Mouse (Mus musculus): ENCODE results near the gene Poc5.

Poc5 gene

DNA sequence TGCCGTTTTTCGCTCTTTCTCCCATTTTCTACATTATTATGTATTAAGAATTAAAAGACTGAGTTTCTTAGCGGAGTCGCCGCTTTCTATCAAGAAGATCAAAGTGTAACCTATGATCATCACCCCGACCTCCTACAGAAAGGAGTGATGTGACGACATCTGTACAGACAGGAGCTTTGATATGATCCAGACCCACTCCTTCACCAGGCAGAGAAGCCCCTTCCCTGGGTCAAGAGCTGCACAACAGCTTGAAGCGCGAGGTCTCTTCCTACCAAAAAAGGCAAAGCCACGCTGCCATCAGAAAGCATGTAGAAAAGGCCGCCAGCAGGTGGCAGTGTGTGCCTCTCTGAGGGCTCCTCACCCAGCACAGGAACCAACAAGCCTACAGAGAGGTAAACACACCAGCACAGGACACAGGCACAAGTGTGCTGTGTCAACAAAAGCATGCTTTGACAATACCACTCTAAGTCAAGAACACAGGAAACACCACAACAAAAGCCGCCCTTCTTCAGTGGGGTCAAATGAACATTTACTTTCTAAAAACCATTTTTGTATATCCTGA lies 43.6 kb downstream of the Poc5 start:
- DNase-seq (ENCODE audit: low read depth, low spot score) = peak; percentile 30

DNA sequence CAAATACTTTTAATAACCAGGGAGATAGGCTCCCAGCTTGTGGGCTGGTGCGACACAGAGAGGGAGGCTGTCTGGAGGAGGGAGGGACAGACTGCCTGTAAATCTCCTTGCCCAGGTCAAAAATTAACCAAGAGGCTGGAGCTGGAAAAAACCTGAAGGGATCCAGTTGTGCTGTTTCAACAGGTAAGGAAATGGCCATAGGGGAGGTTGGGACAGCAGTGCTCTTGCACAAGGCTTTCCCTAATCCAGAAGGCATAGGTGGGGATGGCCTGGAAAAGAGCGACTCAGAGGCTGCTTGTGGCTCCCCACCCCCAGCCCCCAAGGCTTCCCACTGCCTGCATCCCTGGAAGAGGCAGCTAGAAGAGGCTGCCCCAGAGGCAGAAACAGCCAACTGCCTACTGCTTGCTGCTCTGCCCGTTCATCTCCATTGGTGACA lies 44.3 kb downstream of the Poc5 start:
- no peak for DNase-seq (ENCODE audit: low read depth, low spot score)

DNA sequence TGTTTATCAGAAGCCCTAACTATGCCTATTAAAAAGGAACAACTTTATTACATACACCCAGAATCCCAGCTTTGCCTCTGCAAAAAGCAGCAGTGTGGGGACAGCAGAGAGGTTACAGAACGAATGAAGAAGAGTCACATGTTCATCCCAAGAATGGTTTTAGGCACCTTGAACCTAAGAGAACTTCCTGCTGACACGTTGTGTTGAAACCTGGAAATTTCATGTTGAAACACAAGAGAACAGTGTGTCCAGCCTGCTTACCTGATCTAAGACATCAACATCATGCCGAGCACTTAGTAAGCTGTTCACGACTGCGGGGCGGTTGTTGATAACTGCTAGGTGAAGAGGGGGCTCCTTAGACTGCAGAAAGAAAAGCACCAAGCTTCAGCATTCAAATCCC lies 44.9 kb downstream of the Poc5 start:
- no peak for DNase-seq (ENCODE audit: low read depth, low spot score)

GRCm38 (mm10) chr13:96433648-96434190 lies 45.6 kb downstream of the Poc5 start:
- no peak for DNase-seq (ENCODE audit: low read depth, low spot score)

- DNase-seq (ENCODE audit: low read depth, low spot score) = no peak
Observed at GRCm38 (mm10) chr13:96434899-96435331, 46.8 kb downstream of the Poc5 start.

DNA sequence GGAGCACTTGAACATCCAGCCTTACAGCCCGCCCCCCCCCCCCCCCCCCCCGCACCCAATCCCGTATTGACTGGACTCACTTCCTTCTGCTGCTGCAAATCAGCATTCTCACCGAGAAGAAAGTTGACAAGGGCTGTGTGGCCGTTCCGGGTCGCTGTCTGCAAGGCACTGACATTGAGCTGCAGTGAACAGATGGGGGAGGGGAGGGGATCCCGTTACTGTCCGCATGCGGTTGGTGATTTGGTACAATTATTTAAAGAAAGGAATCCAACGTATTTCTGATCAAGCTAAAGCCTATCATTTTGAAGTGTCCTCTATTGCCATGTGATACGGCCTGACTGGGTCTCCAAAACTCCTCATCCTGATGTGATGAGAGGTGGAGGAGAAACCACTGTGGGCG lies 47.7 kb downstream of the Poc5 start:
- no peak for DNase-seq (ENCODE audit: low read depth, low spot score)

GRCm38 (mm10) chr13:96436921-96437320 lies 48.8 kb downstream of the Poc5 start:
- DNase-seq (ENCODE audit: low read depth, low spot score) = no peak

GRCm38 (mm10) chr13:96440436-96440835 lies 52.3 kb downstream of the Poc5 start:
- no peak for DNase-seq (ENCODE audit: low read depth, low spot score)

- DNase-seq (ENCODE audit: low read depth, low spot score) = no peak
Observed at GRCm38 (mm10) chr13:96450205-96450856, 62.2 kb downstream of the Poc5 start.

DNA sequence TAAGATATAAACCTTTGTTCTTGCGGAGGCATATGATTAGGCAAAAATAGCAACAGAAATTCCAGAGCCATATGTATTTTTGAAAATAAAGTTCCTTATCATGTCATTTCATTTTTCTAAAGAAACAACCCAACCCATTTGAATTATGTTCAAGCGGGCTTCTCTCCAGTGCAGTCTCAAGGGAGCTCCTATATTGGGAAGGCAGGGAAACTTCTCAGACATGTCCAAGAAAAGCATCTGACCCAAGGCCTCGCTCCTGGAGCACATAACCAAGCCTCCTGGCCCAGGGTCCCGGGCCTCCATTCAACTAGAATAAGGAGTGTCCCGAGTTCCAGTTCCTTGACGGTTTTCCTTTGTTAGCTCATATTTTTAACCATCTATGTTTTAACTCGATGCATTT lies 62.8 kb downstream of the Poc5 start:
- DNase-seq (ENCODE audit: low read depth, low spot score) = no peak

GRCm38 (mm10) chr13:96451386-96452140 lies 63.5 kb downstream of the Poc5 start:
- DNase-seq (ENCODE audit: low read depth, low spot score) = no peak

GRCm38 (mm10) chr13:96452621-96453020 lies 64.5 kb downstream of the Poc5 start:
- DNase-seq (ENCODE audit: low read depth, low spot score) = no peak

DNA sequence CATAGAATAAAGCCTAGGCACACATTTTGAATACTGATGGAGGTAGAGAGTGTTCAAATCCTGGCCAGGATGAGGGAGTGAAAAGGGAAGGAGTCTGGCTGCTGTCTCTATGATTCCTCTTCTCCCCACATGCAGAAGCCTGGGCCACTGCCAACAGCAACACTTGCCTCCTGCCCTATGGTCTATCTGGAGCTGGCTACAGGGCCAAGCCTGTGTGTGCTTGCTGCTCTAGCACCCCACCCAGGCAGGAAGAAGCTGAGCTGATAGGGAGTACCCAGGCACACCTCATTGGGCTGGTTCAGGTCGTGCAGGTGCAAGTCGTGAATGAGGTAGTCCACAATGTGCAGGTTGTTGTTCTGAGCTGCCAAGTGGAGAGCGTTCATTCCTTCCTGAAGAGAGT lies 66.2 kb downstream of the Poc5 start:
- DNase-seq (ENCODE audit: low read depth, low spot score) = no peak

- no peak for DNase-seq (ENCODE audit: low read depth, low spot score)
Observed at GRCm38 (mm10) chr13:96457566-96457965, 69.5 kb downstream of the Poc5 start.

- no peak for DNase-seq (ENCODE audit: low read depth, low spot score)
Observed at GRCm38 (mm10) chr13:96458018-96458417, 69.9 kb downstream of the Poc5 start.

DNA sequence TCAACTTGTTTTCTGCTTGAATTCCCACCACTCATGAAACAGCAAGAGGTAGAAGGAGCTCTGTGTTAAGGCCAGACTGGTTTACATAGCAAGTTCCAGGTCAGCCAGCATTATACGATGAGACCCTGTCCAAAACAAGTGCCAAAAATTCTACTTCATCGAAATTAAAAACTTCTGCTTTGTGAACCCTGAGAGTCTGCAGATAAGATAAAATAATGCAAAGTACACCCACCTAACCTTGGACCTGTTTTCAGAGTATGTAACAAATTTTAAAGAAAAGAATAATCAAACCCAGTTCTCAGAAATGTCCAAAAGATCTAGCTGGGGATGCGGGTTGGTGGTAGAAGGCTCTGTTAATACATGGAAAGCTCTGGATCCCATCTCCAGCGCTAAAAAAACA lies 70.5 kb downstream of the Poc5 start:
- DNase-seq (ENCODE audit: low read depth, low spot score) = no peak

- no peak for DNase-seq (ENCODE audit: low read depth, low spot score)
Observed at GRCm38 (mm10) chr13:96462644-96463043, 74.5 kb downstream of the Poc5 start.

GRCm38 (mm10) chr13:96465315-96465714 lies 77.2 kb downstream of the Poc5 start:
- no peak for DNase-seq (ENCODE audit: low read depth, low spot score)
